Mouse (Mus musculus) spleen, adult 2 months (tissue): ENCODE data around the gene Dennd4a. TPM values are rescaled to one million over a fixed set of nuclear protein-coding genes. Genes with fewer than 3 reads are reported as not detected.

Experiments
- DNase-seq, 2 experiments: peaks; one replicate each; pipeline versions ENCODE4 v3.0.0 to v3.0.0-alpha.2; 2012 to 2021; ENCODE audit warnings: low spot score in 2 of 2, low read depth in 1 of 2
- H3K27ac ChIP-seq: fragments of 200-500 bp; 2 replicates; pipeline ENCODE4 v1.5.1; 2012; ENCODE audit warnings: low read length, inconsistent platforms; ENCODE audit not compliant: insufficient read depth
- H3K27me3 ChIP-seq: fragments of 200-500 bp; 2 replicates; pipeline ENCODE4 v1.6.1; 2012; ENCODE audit warnings: mild to moderate bottlenecking, moderate library complexity, low read length, inconsistent platforms; ENCODE audit not compliant: control insufficient read depth, insufficient read depth
- H3K36me3 ChIP-seq: fragments of 200-500 bp; 2 replicates; pipeline ENCODE4 v1.6.1; 2012; ENCODE audit warnings: mild to moderate bottlenecking, low read length, inconsistent platforms; ENCODE audit not compliant: control insufficient read depth, insufficient read depth
- H3K4me1 ChIP-seq: fragments of 200-500 bp; 2 replicates; pipeline ENCODE4 v1.6.1; 2011; ENCODE audit warnings: inconsistent platforms; ENCODE audit not compliant: control insufficient read depth, insufficient read depth, insufficient read length
- H3K4me3 ChIP-seq: fragments of 200-500 bp; 2 replicates; pipeline ENCODE4 v1.5.1; 2011; ENCODE audit warnings: mild to moderate bottlenecking, inconsistent platforms; ENCODE audit not compliant: insufficient read depth, insufficient read length; ENCODE audit errors: extremely low read depth
- CTCF ChIP-seq: fragments of 200-500 bp; IDR thresholded peaks from 2 replicates; pipeline ENCODE4 v1.5.1; 2011; ENCODE audit warnings: mild to moderate bottlenecking, inconsistent platforms; ENCODE audit not compliant: insufficient read depth, insufficient read length, insufficient replicate concordance; ENCODE audit errors: extremely low read depth
- POLR2A ChIP-seq: fragments of 200-500 bp; IDR thresholded peaks from 2 replicates; pipeline ENCODE4 v1.6.1; 2011; ENCODE audit warnings: low read depth, low read length, inconsistent platforms
- WGBS: fragments of 180-500 bp; shearing (Covaris S2); methylation state at CpG from one replicate; pipeline ENCODE4 v1.1.7; 2018; 5-methylcytosine and 5-hydroxymethylcytosine counted together
- polyA plus RNA-seq: library from polyadenylated mRNA; depleted of rRNA; stranded (reverse); fragments of >200 nt; gene quantifications from 2 replicates; pipeline ENCODE4 v1.2.3, GENCODE M21; 2012

Gene Dennd4a
- polyA plus RNA-seq, 1 experiment = 25.9 TPM

GRCm38 (mm10) chr9:64824389-64825008 is 13.4 kb downstream of the Dennd4a start:
- Histone ChIP-seq H3K27me3 (no peaks in the 10 kb centered on the region), H3K36me3 (peaks cover 1% of the 10 kb centered on the region; the same call in 1 of the 2 replicates), H3K27ac (peak overlapping the region; percentile 73), H3K4me3 (no peak overlapping the region; the same call in 1 of the 2 replicates), H3K4me1 (peaks cover 22% of the 10 kb centered on the region)
- WGBS = 17% methylated on average over 5 of the region's 5 CpGs
- peak in 1 of 2 experiments; percentile 50 for DNase-seq
- TF ChIP-seq CTCF (no peak), POLR2A (no peak)

DNA sequence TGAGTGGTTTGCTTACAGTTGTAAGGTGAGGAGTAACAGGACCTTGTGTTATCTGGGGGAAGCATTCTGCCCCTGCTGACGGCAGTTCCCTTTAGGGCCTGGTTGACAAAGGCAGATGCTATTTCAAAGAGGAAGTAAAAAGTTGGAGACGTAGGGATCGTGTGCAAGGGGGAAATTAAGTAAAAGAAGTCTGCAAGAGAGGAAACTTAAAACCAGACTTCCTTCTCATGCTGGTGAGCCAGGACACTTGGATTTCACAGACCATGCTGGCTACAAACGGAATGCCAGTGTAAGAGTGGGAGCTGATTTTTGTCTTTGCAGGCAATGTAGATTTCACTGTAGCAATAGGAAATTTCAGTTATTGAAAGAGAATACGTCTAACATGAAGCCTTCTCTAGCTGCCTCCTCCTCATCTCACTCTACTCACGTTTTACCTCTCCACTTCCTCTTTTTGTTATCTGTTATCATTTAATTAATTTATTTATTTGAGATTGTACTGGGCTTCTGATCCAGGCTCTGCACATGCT is 19.0 kb downstream of the Dennd4a start:
- peaks cover 8% of the 10 kb centered on the region for H3K4me1 ChIP-seq
- no peak overlapping the region for H3K4me3 ChIP-seq
- no peaks in the 10 kb centered on the region for H3K27me3 ChIP-seq
- 11% methylated on average over 6 of the region's 6 CpGs for WGBS
- peak overlapping the region; percentile 30 for H3K27ac ChIP-seq
- peak; percentile 9 to 63 for DNase-seq
- H3K36me3 ChIP-seq = no peaks in the 10 kb centered on the region; the same call in 1 of the 2 replicates
- no peak for TF ChIP-seq POLR2A
- TF ChIP-seq CTCF = no peak

- H3K27ac ChIP-seq = 0 out of 2 replicates have a peak overlapping the region, but pooled peaks have one; percentile 14
- DNase-seq = no peak
- H3K36me3 ChIP-seq = no peaks in the 10 kb centered on the region; the same call in 1 of the 2 replicates
- no peak for TF ChIP-seq CTCF
- H3K4me1 ChIP-seq = peaks cover 5% of the 10 kb centered on the region; the same call in 1 of the 2 replicates
- H3K4me3 ChIP-seq = no peak overlapping the region
- WGBS = 85% methylated on average over 7 of the region's 7 CpGs
- no peaks in the 10 kb centered on the region for H3K27me3 ChIP-seq
Measured at GRCm38 (mm10) chr9:64830641-64831040, 19.5 kb downstream of the Dennd4a start.

DNA sequence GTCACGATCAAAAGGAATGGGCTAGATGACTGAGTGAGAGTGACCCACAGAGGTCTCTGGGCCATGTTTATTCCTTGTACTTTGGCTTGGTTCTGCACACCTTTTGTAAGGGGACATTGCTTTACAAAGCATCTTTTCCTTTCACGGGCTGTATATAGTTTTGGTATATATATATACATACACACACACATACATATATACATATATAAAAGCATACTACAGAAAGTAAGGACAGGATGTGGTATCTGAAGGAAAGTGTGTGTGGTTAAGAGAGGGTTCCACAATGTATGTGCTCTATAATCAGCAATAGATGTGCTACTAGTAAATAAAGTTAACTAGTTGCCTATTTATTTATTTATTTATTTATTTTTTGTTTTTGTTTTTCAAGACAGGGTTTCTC is 20.6 kb downstream of the Dennd4a start:
- Histone ChIP-seq H3K36me3 (peaks cover 8% of the 10 kb centered on the region), H3K4me3 (no peak overlapping the region), H3K27me3 (no peaks in the 10 kb centered on the region), H3K4me1 (peaks cover 5% of the 10 kb centered on the region; the same call in 1 of the 2 replicates), H3K27ac (no peak overlapping the region)
- TF ChIP-seq CTCF (no peak), POLR2A (no peak)
- no peak for DNase-seq
- 73% methylated on average over 2 of the region's 2 CpGs for WGBS

- WGBS = 83% methylated on average over 3 of the region's 3 CpGs
- peaks cover 5% of the 10 kb centered on the region; the same call in 1 of the 2 replicates for H3K4me1 ChIP-seq
- no peak overlapping the region for H3K27ac ChIP-seq
- H3K36me3 ChIP-seq = peaks cover 20% of the 10 kb centered on the region
- H3K27me3 ChIP-seq = no peaks in the 10 kb centered on the region
- no peak for DNase-seq
- no peak overlapping the region for H3K4me3 ChIP-seq
- no peak for TF ChIP-seq POLR2A
- TF ChIP-seq CTCF = no peak
Measured at GRCm38 (mm10) chr9:64834418-64834817, 23.3 kb downstream of the Dennd4a start.

- Histone ChIP-seq H3K27ac (no peak overlapping the region), H3K36me3 (peaks cover 21% of the 10 kb centered on the region), H3K4me3 (no peak overlapping the region), H3K4me1 (no peaks in the 10 kb centered on the region), H3K27me3 (no peaks in the 10 kb centered on the region)
- WGBS = 92% methylated on average over 4 of the region's 4 CpGs
- no peak for TF ChIP-seq CTCF
- no peak for TF ChIP-seq POLR2A
- DNase-seq = no peak
Measured at GRCm38 (mm10) chr9:64845355-64845754, 34.2 kb downstream of the Dennd4a start.

DNA sequence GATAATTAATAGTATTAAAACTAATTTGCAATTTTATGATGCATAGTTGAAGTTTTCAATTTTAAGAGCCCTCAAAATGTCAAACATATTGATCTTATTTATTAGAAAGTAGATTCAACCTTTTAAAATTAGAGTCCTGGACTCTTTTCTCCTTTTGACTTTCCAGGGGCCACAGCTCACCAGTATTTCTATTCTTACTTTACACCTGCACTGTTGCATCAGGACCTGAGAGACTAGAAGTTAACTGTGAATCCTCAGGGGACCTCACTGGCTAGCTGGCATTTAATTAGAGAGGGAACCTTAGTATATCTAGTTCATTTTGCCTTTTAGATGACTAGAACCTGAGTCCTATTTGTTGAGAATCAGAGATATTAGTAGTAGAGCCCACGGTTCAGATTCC is 38.4 kb downstream of the Dennd4a start:
- no peak for DNase-seq
- peaks cover 25% of the 10 kb centered on the region for H3K36me3 ChIP-seq
- H3K27ac ChIP-seq = no peak overlapping the region
- H3K4me3 ChIP-seq = no peak overlapping the region
- 87% methylated on average over 1 of the region's 1 CpGs for WGBS
- no peaks in the 10 kb centered on the region for H3K27me3 ChIP-seq
- H3K4me1 ChIP-seq = no peaks in the 10 kb centered on the region
- TF ChIP-seq POLR2A = no peak
- TF ChIP-seq CTCF = no peak
